Comparison of ENCODE assay signal across 8 mouse cellular contexts in the genomic region with DNA sequence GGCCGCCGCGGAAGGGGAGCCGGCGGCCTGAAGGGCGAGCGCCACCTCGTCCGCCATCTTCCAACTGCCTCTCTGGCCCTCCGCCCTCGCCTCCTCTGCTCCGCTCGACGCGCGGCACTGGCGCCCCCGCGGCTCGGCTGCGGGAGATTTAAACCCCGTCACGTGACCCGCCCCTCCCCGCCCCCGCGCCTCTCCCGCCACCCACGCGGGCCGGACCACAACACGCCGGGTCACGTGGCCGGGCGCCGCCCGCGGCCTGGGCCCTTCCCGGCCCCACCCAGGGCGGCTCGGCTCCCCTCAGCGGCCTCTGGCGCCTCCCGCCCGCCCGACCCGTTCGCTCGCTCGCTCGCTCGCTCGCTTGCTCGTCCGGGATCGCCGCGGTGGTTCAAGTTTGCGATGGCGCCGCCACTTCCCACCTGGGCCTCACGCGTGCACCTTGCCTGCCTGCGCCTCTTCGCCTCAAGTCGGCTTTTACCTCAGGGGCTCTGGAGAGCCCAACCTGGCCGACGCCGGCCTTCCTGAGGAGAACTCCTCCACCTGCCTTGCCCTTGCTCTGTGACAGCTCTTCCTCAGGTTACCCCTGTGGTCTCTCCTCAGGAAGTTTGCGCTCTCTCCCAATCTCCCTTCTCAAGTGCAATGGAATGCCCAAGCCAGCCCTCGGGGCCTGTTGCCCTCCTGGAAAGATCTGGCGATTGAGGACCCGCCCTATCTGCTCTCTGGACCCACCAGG. TPM values are rescaled to one million over a fixed set of nuclear protein-coding genes. Genes with fewer than 3 reads are reported as not detected.
DNase-seq lines count a peak whose midpoint lies in the region; ATAC-seq and TF ChIP-seq lines count a peak whose summit lies in the region.

No protein-coding gene starts in this region.

- DNase-seq in G1E (ENCODE audit: low spot score), result peak; percentile 68
- peak; percentile 90 for DNase-seq in cerebellum, adult 11-12 months
- peak; percentile 82 for DNase-seq in heart, postnatal 25 days (ENCODE audit: low spot score)
- peak; percentile 71 to 85 for DNase-seq in layer of hippocampus, adult 18-20 months (ENCODE audit: low spot score in 2 of 2)
- peak; percentile 91 to 93 for DNase-seq in lung, adult 18-20 months

- no peaks in the 10 kb centered on the region for H3K27me3 ChIP-seq in G1E (ENCODE audit: insufficient read depth, low read length)
- H3K27me3 ChIP-seq in forebrain, embryonic 15.5 days, result no peaks in the 10 kb centered on the region
- H3K27me3 ChIP-seq in neural tube, embryonic 14.5 days (ENCODE audit: control insufficient read depth, insufficient read depth, low read length), result no peaks in the 10 kb centered on the region
- H3K27me3 ChIP-seq in testis, adult 2 months (ENCODE audit: control insufficient read depth, insufficient read depth, low read length), result no peaks in the 10 kb centered on the region

- WGBS in forebrain, embryonic 15.5 days, result under 1% methylated on average over 63 of the region's 74 CpGs
- WGBS in neural tube, embryonic 14.5 days, result 1% methylated on average over 49 of the region's 74 CpGs

- peak overlapping the region; percentile 65 for H3K4me2 ChIP-seq in forebrain, embryonic 15.5 days (replicated peaks)
- H3K4me2 ChIP-seq in neural tube, embryonic 14.5 days (ENCODE audit: low read depth, low read length), result peak overlapping the region; percentile 58

- H3K27ac ChIP-seq in forebrain, embryonic 15.5 days (replicated peaks), result peak overlapping the region; percentile 91
- H3K27ac ChIP-seq in neural tube, embryonic 14.5 days (ENCODE audit: low read depth, low read length), result peak overlapping the region; percentile 87
- peak overlapping the region; percentile 97 for H3K27ac ChIP-seq in testis, adult 2 months (ENCODE audit: control insufficient read depth, insufficient read depth, low read depth, low read length)

- H3K4me1 ChIP-seq in G1E (ENCODE audit: insufficient read depth, low read depth, low read length), result peaks cover 8% of the 10 kb centered on the region
- H3K4me1 ChIP-seq in forebrain, embryonic 15.5 days, result peaks cover 24% of the 10 kb centered on the region
- H3K4me1 ChIP-seq in neural tube, embryonic 14.5 days (ENCODE audit: control insufficient read depth, insufficient read depth, low read length), result peaks cover 16% of the 10 kb centered on the region
- peaks cover 7% of the 10 kb centered on the region for H3K4me1 ChIP-seq in testis, adult 2 months (ENCODE audit: control insufficient read depth, insufficient read depth, low read length)

- intact Hi-C loops in heart, postnatal 25 days (cut with DNase I), result loop anchor here (1.0 kb wide), 1 partner anchor 95 kb away; no protein-coding TSS in a partner anchor

- peak; percentile 69 for ATAC-seq in G1E (ENCODE audit: extremely low read depth, insufficient number of reproducible peaks, low FRiP score, poor library complexity, severe bottlenecking)
- peak; percentile 96 for ATAC-seq in forebrain, embryonic 15.5 days (replicated peaks)
- peak; percentile 95 for ATAC-seq in neural tube, embryonic 14.5 days (ENCODE audit: low read depth)

- H3K9ac ChIP-seq in forebrain, embryonic 15.5 days (replicated peaks), result peak overlapping the region; percentile 95
- peak overlapping the region; percentile 91 for H3K9ac ChIP-seq in neural tube, embryonic 14.5 days (replicated peaks; ENCODE audit: low read depth, low read length)

- no peaks in the 10 kb centered on the region for H3K9me3 ChIP-seq in G1E (replicated peaks)
- H3K9me3 ChIP-seq in forebrain, embryonic 15.5 days, result no peaks in the 10 kb centered on the region
- no peaks in the 10 kb centered on the region for H3K9me3 ChIP-seq in neural tube, embryonic 14.5 days (ENCODE audit: control insufficient read depth, low read length)

- TF ChIP-seq CTCF in G1E (IDR thresholded peaks at IDR 0.05; ENCODE audit: low read depth, low read length), result no peak
- no peak for TF ChIP-seq CTCF in testis, adult 2 months (IDR thresholded peaks at IDR 0.05; ENCODE audit: control insufficient read depth, insufficient read depth, insufficient replicate concordance, low read depth, low read length)

- peaks cover 19% of the 10 kb centered on the region for H3K36me3 ChIP-seq in G1E (replicated peaks)
- H3K36me3 ChIP-seq in forebrain, embryonic 15.5 days, result 0 out of 2 replicates have a peak, but pooled peaks cover 4% of the 10 kb centered on the region
- H3K36me3 ChIP-seq in neural tube, embryonic 14.5 days (ENCODE audit: control insufficient read depth, insufficient read depth, low read length), result no peaks in the 10 kb centered on the region
- H3K36me3 ChIP-seq in testis, adult 2 months (ENCODE audit: control insufficient read depth, insufficient read depth, low read length), result peaks cover 1% of the 10 kb centered on the region

- peak overlapping the region; percentile 75 for H3K4me3 ChIP-seq in G1E (ENCODE audit: low read depth, low read length)
- peak overlapping the region; percentile 90 for H3K4me3 ChIP-seq in forebrain, embryonic 15.5 days
- peak overlapping the region; percentile 92 for H3K4me3 ChIP-seq in neural tube, embryonic 14.5 days (ENCODE audit: low read depth, low read length)
- peak overlapping the region; percentile 92 for H3K4me3 ChIP-seq in testis, adult 2 months (ENCODE audit: control insufficient read depth, low read depth, low read length)

- peak; percentile 96 for TF ChIP-seq POLR2A in testis, adult 2 months (IDR thresholded peaks at IDR 0.05; ENCODE audit: control insufficient read depth, low read depth, low read length)

RNA-seq across cellular contexts. Expression of gene Sirt1, which starts 42.4 kb away (rescaled TPM):
- total RNA-seq in G1E (2014; fragmentation: Nextera tagmentation) (27.5 and 36.9 TPM in 2 replicates), G1E (2017) (35.6 and 38.5 TPM in 2 replicates)
- 1.7 and 1.8 TPM in 2 replicates for polyA plus RNA-seq in G1E (2012)
- polyA plus RNA-seq in forebrain, embryonic 15.5 days (2015; fragmentation: Nextera tagmentation; extraction: Ambion mirVana), result 4.7 and 5.2 TPM in 2 replicates
- total RNA-seq in heart, postnatal 25 days (2021), result 10 to 100 TPM in 1 of 2 experiments, 1 to 10 TPM in 1; 9.9 to 12.0 TPM
- 10 to 100 TPM; 12.7 to 15.3 TPM for total RNA-seq in layer of hippocampus, adult 18-20 months (2021)
- polyA plus RNA-seq in neural tube, embryonic 14.5 days (2014; fragmentation: Nextera tagmentation; extraction: Ambion mirVana), result 7.3 and 7.6 TPM in 2 replicates
- polyA plus RNA-seq in testis, adult 2 months (2012; rRNA removed), result 5.8 and 7.0 TPM in 2 replicates

RNA-seq across cellular contexts. Expression of gene Dnajc12, which starts 43.2 kb away (rescaled TPM):
- total RNA-seq in G1E (2014; fragmentation: Nextera tagmentation) (1.2 and 8.5 TPM in 2 replicates), G1E (2017) (1.7 and 1.9 TPM in 2 replicates)
- 0.20 and 0.43 TPM in 2 replicates for polyA plus RNA-seq in G1E (2012)
- polyA plus RNA-seq in forebrain, embryonic 15.5 days (2015; fragmentation: Nextera tagmentation; extraction: Ambion mirVana), result 7.2 and 9.0 TPM in 2 replicates
- total RNA-seq in heart, postnatal 25 days (2021), result 10 to 100 TPM in 1 of 2 experiments, 1 to 10 TPM in 1; 8.7 to 11.2 TPM
- total RNA-seq in layer of hippocampus, adult 18-20 months (2021), result 10 to 100 TPM; 20.8 to 23.4 TPM
- polyA plus RNA-seq in neural tube, embryonic 14.5 days (2014; fragmentation: Nextera tagmentation; extraction: Ambion mirVana), result 27.2 and 31.9 TPM in 2 replicates
- 1.6 and 1.7 TPM in 2 replicates for polyA plus RNA-seq in testis, adult 2 months (2012; rRNA removed)

Comparison
In these comparisons a context has a peak if more than half of its experiments do, and no peak if none do; other contexts are left out.
1. Peak in every context shown above with its lines: DNase-seq, ATAC-seq, H3K4me3 ChIP-seq and H3K27ac ChIP-seq.